Mouse (Mus musculus): ENCODE measurements at regions not wholly inside any gene's neighbourhood (a gene's known extent, or its start where the extent isn't known, plus 50 kb on each side); places are given as distances from the start of the nearest gene placed in this dataset.

DNA sequence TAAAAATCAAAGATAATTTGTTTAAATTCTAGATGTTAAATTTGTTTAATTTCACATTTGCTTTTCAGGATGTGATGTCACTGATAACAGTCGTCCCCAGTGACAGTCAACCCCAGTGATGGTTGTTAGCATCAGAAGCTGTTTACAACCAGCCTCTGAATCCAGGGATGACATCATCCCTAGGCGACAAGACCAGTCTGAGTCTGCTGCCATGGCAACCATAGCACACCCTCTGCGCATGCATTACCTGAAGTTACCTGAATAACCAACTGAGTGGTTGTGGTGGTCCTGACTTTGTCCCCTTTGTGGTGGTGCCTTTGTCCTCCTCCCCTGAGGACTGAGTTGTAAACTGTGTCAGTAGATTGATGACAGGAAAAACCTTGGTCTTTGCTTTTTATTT lies 92.0 kb upstream of the Zfp644 start:
- no peaks in the 10 kb centered on the region for H3K9me3 ChIP-seq (replicated peaks; ENCODE audit: low read length)
- H3K9ac ChIP-seq (ENCODE audit: low read depth, low read length): no peak overlapping the region
- H3K4me1 ChIP-seq (replicated peaks; ENCODE audit: insufficient read depth, low read length): peaks cover under 1% of the 10 kb centered on the region; the same call in 1 of the 2 replicates
- no peak overlapping the region for H3K27ac ChIP-seq
- no peak overlapping the region for H3K4me3 ChIP-seq (replicated peaks; ENCODE audit: low read depth, low read length)
- no peaks in the 10 kb centered on the region for H3K36me3 ChIP-seq (ENCODE audit: insufficient read depth, low read length)
- H3K4me2 ChIP-seq (ENCODE audit: low read length): no peak overlapping the region
- ATAC-seq (replicated peaks; ENCODE audit: low FRiP score, low read depth) (no peak), DNase-seq (ENCODE audit: low spot score) (no peak)
- 38% methylated on average over 3 of the region's 3 CpGs for WGBS
- TF ChIP-seq CTCF (IDR thresholded peaks at IDR 0.05; ENCODE audit: low read depth): no peak
- no peaks in the 10 kb centered on the region for H3K27me3 ChIP-seq (ENCODE audit: insufficient read depth, low read length)

DNA sequence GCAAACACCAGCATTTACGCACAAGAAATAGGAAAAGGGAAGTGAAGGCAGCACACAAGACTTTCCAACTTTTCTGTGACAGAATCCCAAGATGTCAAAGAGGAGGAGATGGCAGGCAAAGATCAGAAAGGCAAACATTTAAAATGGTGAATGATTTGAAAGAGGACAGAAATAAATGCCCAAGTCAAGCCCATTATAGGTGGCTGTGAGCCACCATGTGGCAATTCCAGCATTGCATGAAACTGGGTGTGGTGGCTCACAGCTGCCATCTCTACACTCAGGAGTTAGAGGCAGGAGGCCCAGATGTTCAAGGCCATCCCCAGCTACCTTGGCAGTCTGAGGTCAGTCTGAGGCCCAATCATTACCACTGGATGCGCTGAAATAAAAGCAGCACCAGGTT lies 88.0 kb upstream of the Zfp644 start:
- H3K4me3 ChIP-seq (replicated peaks; ENCODE audit: low read depth, low read length): no peak overlapping the region
- H3K9ac ChIP-seq (ENCODE audit: low read depth, low read length): no peak overlapping the region
- H3K4me2 ChIP-seq (ENCODE audit: low read length): no peak overlapping the region
- no peak for ATAC-seq (replicated peaks; ENCODE audit: low FRiP score, low read depth)
- peaks cover 6% of the 10 kb centered on the region; the same call in 1 of the 2 replicates for H3K4me1 ChIP-seq (replicated peaks; ENCODE audit: insufficient read depth, low read length)
- WGBS: 89% methylated on average over 2 of the region's 2 CpGs
- H3K27ac ChIP-seq: no peak overlapping the region
- no peak for DNase-seq (ENCODE audit: low spot score)
- peak; percentile 44 for TF ChIP-seq CTCF (IDR thresholded peaks at IDR 0.05; ENCODE audit: low read depth)
- H3K27me3 ChIP-seq (ENCODE audit: insufficient read depth, low read length): no peaks in the 10 kb centered on the region
- no peaks in the 10 kb centered on the region for H3K9me3 ChIP-seq (replicated peaks; ENCODE audit: low read length)
- H3K36me3 ChIP-seq (ENCODE audit: insufficient read depth, low read length): no peaks in the 10 kb centered on the region

DNA sequence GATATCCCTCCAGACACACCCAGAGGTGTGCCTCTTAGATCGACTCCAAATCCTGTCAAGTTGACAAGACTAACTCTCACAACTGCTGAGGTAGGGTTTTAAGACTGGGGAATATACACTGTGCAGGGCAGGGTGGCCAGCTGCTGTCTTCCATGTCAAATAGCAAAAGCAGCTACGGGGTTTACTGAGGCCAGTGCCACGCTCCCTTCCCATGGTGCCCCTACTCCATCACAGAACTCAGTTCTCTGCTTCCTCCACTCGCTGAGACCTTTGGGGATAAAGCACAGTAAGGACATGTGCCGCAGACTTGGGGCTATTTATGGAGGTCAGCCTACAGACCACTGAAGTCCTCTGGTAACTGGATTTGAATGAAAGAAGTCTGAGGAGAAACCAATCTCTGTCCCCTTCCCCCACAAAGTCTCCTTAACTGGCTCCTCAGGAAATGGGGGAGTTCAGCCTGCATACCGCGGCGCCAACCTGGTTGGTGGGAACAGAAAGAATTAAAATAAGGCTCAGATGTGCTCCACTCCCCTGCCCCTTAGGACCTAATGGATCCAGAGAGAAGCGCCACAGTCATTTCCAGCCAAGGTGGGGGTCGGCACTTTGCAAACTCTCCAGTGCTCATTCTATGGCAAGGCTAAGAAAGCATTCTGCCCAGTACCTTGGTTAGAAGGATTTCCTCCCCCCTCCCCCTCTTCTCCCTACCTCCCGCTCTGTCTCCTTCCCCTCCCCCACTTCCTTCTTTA lies 87.0 kb upstream of the Zfp644 start:
- ATAC-seq (replicated peaks; ENCODE audit: low FRiP score, low read depth): no peak
- 9% methylated on average over 11 of the region's 11 CpGs for WGBS
- Histone ChIP-seq H3K9ac (ENCODE audit: low read depth, low read length) (peak overlapping the region; percentile 27; the same call in 1 of the 2 replicates), H3K9me3 (replicated peaks; ENCODE audit: low read length) (no peaks in the 10 kb centered on the region), H3K4me3 (replicated peaks; ENCODE audit: low read depth, low read length) (peak overlapping the region; percentile 23), H3K36me3 (ENCODE audit: insufficient read depth, low read length) (no peaks in the 10 kb centered on the region), H3K4me2 (ENCODE audit: low read length) (peak overlapping the region; percentile 57), H3K4me1 (replicated peaks; ENCODE audit: insufficient read depth, low read length) (peaks cover 6% of the 10 kb centered on the region; the same call in 1 of the 2 replicates), H3K27me3 (ENCODE audit: insufficient read depth, low read length) (no peaks in the 10 kb centered on the region), H3K27ac (no peak overlapping the region)
- no peak for TF ChIP-seq CTCF (IDR thresholded peaks at IDR 0.05; ENCODE audit: low read depth)
- peak; percentile 47 for DNase-seq (ENCODE audit: low spot score)

DNA sequence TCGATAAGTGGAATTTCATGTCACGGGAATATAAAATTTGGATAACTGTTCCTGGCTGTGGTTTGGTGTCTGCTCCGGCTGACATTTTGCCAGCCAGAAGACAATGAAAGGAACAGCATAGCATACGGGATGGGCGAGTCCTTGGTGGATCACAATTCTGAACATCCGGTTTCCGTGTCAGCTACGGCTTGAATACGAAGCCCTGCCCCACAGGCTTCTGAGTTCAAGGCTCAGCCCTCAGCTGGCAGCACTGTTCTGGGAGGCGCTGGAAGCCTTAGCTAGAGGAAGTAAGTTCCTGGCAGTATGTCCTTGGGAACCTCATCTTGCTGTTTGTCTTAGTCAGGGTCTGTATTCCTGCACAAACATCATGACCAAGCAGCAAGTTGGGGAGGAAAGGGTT lies 83.7 kb upstream of the Zfp644 start:
- H3K27me3 ChIP-seq (ENCODE audit: insufficient read depth, low read length): no peaks in the 10 kb centered on the region
- no peak overlapping the region for H3K4me3 ChIP-seq (replicated peaks; ENCODE audit: low read depth, low read length)
- no peak for TF ChIP-seq CTCF (IDR thresholded peaks at IDR 0.05; ENCODE audit: low read depth)
- no peaks in the 10 kb centered on the region for H3K9me3 ChIP-seq (replicated peaks; ENCODE audit: low read length)
- no peak overlapping the region for H3K27ac ChIP-seq
- H3K4me1 ChIP-seq (replicated peaks; ENCODE audit: insufficient read depth, low read length): peaks cover 6% of the 10 kb centered on the region; the same call in 1 of the 2 replicates
- no peak for DNase-seq (ENCODE audit: low spot score)
- WGBS: 94% methylated on average over 10 of the region's 10 CpGs
- no peak overlapping the region for H3K4me2 ChIP-seq (ENCODE audit: low read length)
- no peak overlapping the region for H3K9ac ChIP-seq (ENCODE audit: low read depth, low read length)
- ATAC-seq (replicated peaks; ENCODE audit: low FRiP score, low read depth): no peak
- no peaks in the 10 kb centered on the region for H3K36me3 ChIP-seq (ENCODE audit: insufficient read depth, low read length)

DNA sequence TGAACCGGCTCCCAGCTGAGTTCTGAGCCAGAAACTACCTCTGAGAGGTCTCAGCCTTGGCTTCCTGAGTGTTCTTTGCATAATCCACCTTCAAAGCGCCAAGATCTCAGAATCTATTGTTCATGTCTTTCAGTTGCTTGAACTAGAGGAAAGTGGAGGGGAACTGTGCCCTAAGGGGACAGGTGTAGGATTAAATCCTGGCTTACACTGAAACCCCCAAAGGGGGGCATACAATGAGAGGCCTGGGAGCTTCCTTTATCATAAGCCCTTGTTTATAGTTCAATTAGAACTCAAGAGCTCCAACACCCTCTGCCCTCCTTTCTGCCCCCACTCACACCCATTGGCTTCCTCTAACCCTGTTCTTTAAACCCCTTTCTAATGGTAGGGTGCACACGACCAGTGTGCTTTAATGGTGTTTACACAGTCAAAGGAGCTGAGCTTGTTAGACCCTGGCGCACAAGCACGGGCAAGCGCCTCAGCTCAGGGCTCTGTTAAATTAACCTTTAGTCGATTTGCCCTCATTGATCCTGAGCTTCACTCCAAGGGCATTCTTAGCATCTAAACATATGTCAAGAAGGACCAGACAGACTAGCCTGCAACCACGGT lies 81.2 kb upstream of the Zfp644 start:
- DNase-seq (ENCODE audit: low spot score) (no peak), ATAC-seq (replicated peaks; ENCODE audit: low FRiP score, low read depth) (no peak)
- WGBS: 42% methylated on average over 8 of the region's 8 CpGs
- Histone ChIP-seq H3K9me3 (replicated peaks; ENCODE audit: low read length) (no peaks in the 10 kb centered on the region), H3K4me2 (ENCODE audit: low read length) (no peak overlapping the region), H3K4me3 (replicated peaks; ENCODE audit: low read depth, low read length) (no peak overlapping the region), H3K36me3 (ENCODE audit: insufficient read depth, low read length) (no peaks in the 10 kb centered on the region), H3K27ac (no peak overlapping the region), H3K4me1 (replicated peaks; ENCODE audit: insufficient read depth, low read length) (no peaks in the 10 kb centered on the region), H3K9ac (ENCODE audit: low read depth, low read length) (no peak overlapping the region), H3K27me3 (ENCODE audit: insufficient read depth, low read length) (no peaks in the 10 kb centered on the region)
- TF ChIP-seq CTCF (IDR thresholded peaks at IDR 0.05; ENCODE audit: low read depth): no peak

DNA sequence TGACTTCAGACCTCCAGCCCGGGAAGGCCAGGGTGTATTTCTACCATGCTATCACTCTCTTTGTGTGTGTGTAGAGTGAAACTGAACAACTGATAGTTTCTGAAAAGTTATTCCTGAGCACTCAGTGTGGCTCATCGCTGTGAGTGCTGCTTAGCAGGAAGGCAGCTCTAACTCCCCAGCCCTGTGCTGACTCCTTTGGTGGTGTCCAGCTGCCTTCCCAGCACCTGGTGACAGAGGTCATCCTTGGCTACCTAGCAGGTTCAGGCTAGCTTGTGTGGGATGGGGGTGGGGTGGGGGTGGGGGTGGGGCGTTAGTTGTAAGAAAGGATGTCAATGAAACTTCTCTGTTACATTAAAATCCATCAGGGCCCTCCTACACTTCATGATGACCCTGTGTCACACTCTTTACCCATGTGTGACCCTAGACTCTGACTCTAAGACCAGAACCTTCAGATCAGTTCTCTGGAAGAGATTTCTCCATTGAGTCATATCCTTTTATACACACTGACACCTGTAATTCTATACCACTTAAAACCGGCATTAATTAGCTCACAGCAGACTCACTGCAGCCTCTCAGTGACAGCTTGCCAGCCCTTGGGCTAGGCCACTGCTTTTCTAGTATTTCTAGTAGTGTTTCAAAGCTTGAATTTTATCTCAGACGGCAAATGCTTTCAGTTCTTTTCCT lies 78.1 kb upstream of the Zfp644 start:
- 39% methylated on average over 5 of the region's 5 CpGs for WGBS
- Histone ChIP-seq H3K4me3 (replicated peaks; ENCODE audit: low read depth, low read length) (no peak overlapping the region), H3K9me3 (replicated peaks; ENCODE audit: low read length) (no peaks in the 10 kb centered on the region), H3K27me3 (ENCODE audit: insufficient read depth, low read length) (no peaks in the 10 kb centered on the region), H3K27ac (no peak overlapping the region), H3K36me3 (ENCODE audit: insufficient read depth, low read length) (no peaks in the 10 kb centered on the region), H3K4me1 (replicated peaks; ENCODE audit: insufficient read depth, low read length) (no peaks in the 10 kb centered on the region), H3K9ac (ENCODE audit: low read depth, low read length) (no peak overlapping the region), H3K4me2 (ENCODE audit: low read length) (no peak overlapping the region)
- TF ChIP-seq CTCF (IDR thresholded peaks at IDR 0.05; ENCODE audit: low read depth): no peak
- DNase-seq (ENCODE audit: low spot score) (peak; percentile 51), ATAC-seq (replicated peaks; ENCODE audit: low FRiP score, low read depth) (no peak)
